ENCODE assay signal across 10 mouse cellular contexts in the genomic region with DNA sequence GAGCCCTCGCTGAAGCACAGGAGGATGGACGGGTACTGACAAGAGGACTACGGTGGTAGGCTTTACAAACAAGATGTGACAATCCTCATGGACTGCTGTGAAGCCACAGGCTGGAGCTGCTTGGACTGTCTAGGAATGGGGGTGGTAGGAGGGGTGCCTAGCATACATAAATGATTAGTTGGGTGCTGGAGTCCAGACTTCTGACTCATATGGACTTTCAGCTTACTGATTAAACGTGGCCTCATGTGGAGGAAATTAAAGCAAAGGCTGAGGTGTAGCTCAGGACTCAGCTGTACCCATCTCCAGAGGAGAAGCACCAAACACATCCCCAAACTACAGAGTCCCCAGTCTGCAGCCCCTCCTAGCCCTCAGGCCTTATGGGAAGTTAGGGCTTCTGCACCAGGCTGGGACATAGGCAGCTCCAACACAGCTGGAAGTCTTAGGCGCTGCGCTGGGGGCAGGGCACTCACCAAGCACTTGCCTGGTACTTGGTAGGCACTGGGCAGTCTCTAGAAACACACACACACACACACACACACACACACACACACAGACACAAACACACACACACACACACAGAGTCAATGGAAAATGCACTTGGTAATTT. TPM values are rescaled to one million over a fixed set of nuclear protein-coding genes. Genes with fewer than 3 reads are reported as not detected.
DNase-seq lines count a peak whose midpoint lies in the region; ATAC-seq and TF ChIP-seq lines count a peak whose summit lies in the region.
"Had no signal": no experiment of that assay in that cellular context is flagged by ENCODE, and none has a peak within 500 bp of the region (broad histone marks: within the 10 kb centered on the region; RNA-seq: fewer than 3 reads in every experiment).

No protein-coding gene starts in this region.

- no peaks in the 10 kb centered on the region for H3K27me3 ChIP-seq in liver, embryonic 13.5 days
- no peaks in the 10 kb centered on the region for H3K27me3 ChIP-seq in liver, embryonic 11.5 days (replicated peaks; ENCODE audit: control insufficient read depth, insufficient read depth, low read length)
- H3K27me3 ChIP-seq in intestine, embryonic 16.5 days (replicated peaks; ENCODE audit: control insufficient read depth, insufficient read depth, low read length): no peaks in the 10 kb centered on the region
- no peaks in the 10 kb centered on the region for H3K27me3 ChIP-seq in myocyte (ENCODE audit: control insufficient read depth, insufficient read depth, insufficient read length)
- H3K27me3 ChIP-seq: limb, embryonic 15.5 days had no signal

- H3K36me3 ChIP-seq in liver, embryonic 13.5 days: peaks cover 61% of the 10 kb centered on the region
- peaks cover 19% of the 10 kb centered on the region for H3K36me3 ChIP-seq in liver, embryonic 11.5 days (ENCODE audit: control insufficient read depth, insufficient read depth, low read length)
- H3K36me3 ChIP-seq in intestine, embryonic 16.5 days (ENCODE audit: control insufficient read depth, insufficient read depth, low read length): peaks cover 4% of the 10 kb centered on the region; the same call in 1 of the 2 replicates
- peaks cover 5% of the 10 kb centered on the region for H3K36me3 ChIP-seq in myocyte (ENCODE audit: control insufficient read depth, insufficient read depth)

- 71% methylated on average over 6 of the region's 6 CpGs for WGBS in liver, embryonic 13.5 days (ENCODE audit: insufficient replicate concordance)
- 74% methylated on average over 6 of the region's 6 CpGs for WGBS in liver, embryonic 11.5 days
- WGBS in intestine, embryonic 16.5 days: 65% methylated on average over 6 of the region's 6 CpGs

- no peak overlapping the region for H3K4me3 ChIP-seq in liver, embryonic 13.5 days (replicated peaks)
- no peak overlapping the region for H3K4me3 ChIP-seq in liver, embryonic 11.5 days (ENCODE audit: low read depth, low read length)
- no peak overlapping the region for H3K4me3 ChIP-seq in intestine, embryonic 16.5 days (ENCODE audit: low read length)
- H3K4me3 ChIP-seq in myocyte: no peak overlapping the region
- H3K4me3 ChIP-seq: limb, embryonic 15.5 days had no signal

- H3K27ac ChIP-seq in liver, embryonic 13.5 days: peak overlapping the region; percentile 53
- no peak overlapping the region for H3K27ac ChIP-seq in liver, embryonic 11.5 days (ENCODE audit: low read depth, low read length)
- peak overlapping the region; percentile 81 for H3K27ac ChIP-seq in intestine, embryonic 16.5 days (ENCODE audit: low read length)
- H3K27ac ChIP-seq: limb, embryonic 15.5 days had no signal

- H3K4me1 ChIP-seq in liver, embryonic 13.5 days (replicated peaks): peaks cover 87% of the 10 kb centered on the region
- peaks cover 45% of the 10 kb centered on the region for H3K4me1 ChIP-seq in liver, embryonic 11.5 days (replicated peaks; ENCODE audit: control insufficient read depth, insufficient read depth, low read length)
- peaks cover 35% of the 10 kb centered on the region for H3K4me1 ChIP-seq in intestine, embryonic 16.5 days (ENCODE audit: control insufficient read depth, insufficient read depth, low read length)

- DNase-seq in cerebellum, adult 9-10 months: peak; percentile 33
- DNase-seq in cerebellum, postnatal 4 days (ENCODE audit: low spot score in 2 of 2): no peak
- DNase-seq in liver, embryonic 13.5 days: no peak
- DNase-seq in liver, embryonic 11.5 days (ENCODE audit: low spot score): no peak
- DNase-seq in spleen, adult 18-20 months: no peak

- H3K9ac ChIP-seq in liver, embryonic 13.5 days: peak overlapping the region; percentile 98; the same call in 1 of the 2 replicates
- H3K9ac ChIP-seq in liver, embryonic 11.5 days (ENCODE audit: low read depth, low read length): no peak overlapping the region
- 0 out of 2 replicates have a peak overlapping the region, but pooled peaks have one; percentile 34 for H3K9ac ChIP-seq in intestine, embryonic 16.5 days (ENCODE audit: low read depth, low read length)
- H3K9ac ChIP-seq: limb, embryonic 15.5 days had no signal

- no peaks in the 10 kb centered on the region for H3K9me3 ChIP-seq in liver, embryonic 13.5 days (replicated peaks)
- no peaks in the 10 kb centered on the region for H3K9me3 ChIP-seq in liver, embryonic 11.5 days (ENCODE audit: control insufficient read depth, low read length)
- no peaks in the 10 kb centered on the region for H3K9me3 ChIP-seq in intestine, embryonic 16.5 days (ENCODE audit: control insufficient read depth, low read length)
- H3K9me3 ChIP-seq: limb, embryonic 15.5 days had no signal

- no peak overlapping the region for H3ac ChIP-seq in myocyte (ENCODE audit: control insufficient read depth, insufficient read length)

- TF ChIP-seq POLR2A in myocyte (IDR thresholded peaks at IDR 0.05; ENCODE audit: insufficient read length, low read depth): no peak

- no peak for ATAC-seq in liver, embryonic 13.5 days (ENCODE audit: low read depth)
- ATAC-seq in liver, embryonic 11.5 days (replicated peaks; ENCODE audit: low FRiP score): no peak
- peak; percentile 60 for ATAC-seq in intestine, embryonic 16.5 days
- ATAC-seq in erythroblast, adult 5-6 weeks (replicated peaks; ENCODE audit: low FRiP score, poor library complexity, severe bottlenecking): no peak
- ATAC-seq: hindbrain, embryonic 16.5 days had no signal

- H3K79me2 ChIP-seq in myocyte (ENCODE audit: control insufficient read depth, insufficient read depth): peaks cover 89% of the 10 kb centered on the region

- peak overlapping the region; percentile 21; the same call in 1 of the 2 replicates for H3K4me2 ChIP-seq in liver, embryonic 13.5 days
- H3K4me2 ChIP-seq in liver, embryonic 11.5 days: no peak overlapping the region
- H3K4me2 ChIP-seq in intestine, embryonic 16.5 days (ENCODE audit: low read depth, low read length): peak overlapping the region; percentile 23; the same call in 1 of the 2 replicates
- peak overlapping the region; percentile 35 for H3K4me2 ChIP-seq in myocyte (ENCODE audit: low read depth)
- H3K4me2 ChIP-seq: limb, embryonic 15.5 days had no signal

TF ChIP-seq in myocyte, 11 proteins besides CTCF, POLR2A, EP300 and RAD21:
- TF ChIP-seq TCF3 (IDR thresholded peaks at IDR 0.05; ENCODE audit: insufficient read length, low read depth): no peak
- no peak for TF ChIP-seq POLR2AphosphoS2 (IDR thresholded peaks at IDR 0.05; ENCODE audit: insufficient read length, low read depth)
- no peak for TF ChIP-seq MYOD1 (IDR thresholded peaks at IDR 0.05; ENCODE audit: control insufficient read depth in 1 of 3, insufficient read length in 2 of 3, low read depth in 2 of 3)
- TF ChIP-seq TCF12 (IDR thresholded peaks at IDR 0.05; ENCODE audit: insufficient read depth, poor library complexity, severe bottlenecking): no peak
- no peak for TF ChIP-seq MYOG (IDR thresholded peaks at IDR 0.05; ENCODE audit: control insufficient read depth in 1 of 3, insufficient read depth in 1 of 3, insufficient read length in 2 of 3, low read depth in 2 of 3)
- no peak for TF ChIP-seq MAX (IDR thresholded peaks at IDR 0.05; ENCODE audit: low read depth)
- no peak for TF ChIP-seq REST (IDR thresholded peaks at IDR 0.05; ENCODE audit: insufficient read depth, insufficient read length)

RNA-seq across cellular contexts. Expression of a gene that starts 4.2 kb away (rescaled TPM):
- 48.0 and 50.9 TPM in 2 replicates for polyA plus RNA-seq in liver, embryonic 13.5 days (2015; fragmentation: Nextera tagmentation; extraction: Ambion mirVana)
- polyA plus RNA-seq in liver, embryonic 11.5 days (2014; fragmentation: Nextera tagmentation; extraction: Ambion mirVana): 96.4 and 99.1 TPM in 2 replicates
- polyA plus RNA-seq in intestine, embryonic 16.5 days (2015; fragmentation: Nextera tagmentation; extraction: Ambion mirVana): 120 and 131 TPM in 2 replicates
- polyA plus RNA-seq in myocyte (2012; fragmentation: generic; extraction: Trizol): 66.9 TPM
- 7.5 and 10.9 TPM in 2 replicates for total RNA-seq in erythroblast, adult 5-6 weeks (2015; ENCODE audit: low replicate concordance)
- total RNA-seq in erythroblast, adult 5-6 weeks (2017; ENCODE audit: low replicate concordance): 10.0 and 11.4 TPM in 2 replicates

RNA-seq across cellular contexts. Expression of a gene that starts 8.0 kb away (rescaled TPM):
- 19.8 and 27.1 TPM in 2 replicates for polyA plus RNA-seq in liver, embryonic 13.5 days (2015; fragmentation: Nextera tagmentation; extraction: Ambion mirVana)
- polyA plus RNA-seq in liver, embryonic 11.5 days (2014; fragmentation: Nextera tagmentation; extraction: Ambion mirVana): 32.0 and 32.6 TPM in 2 replicates
- polyA plus RNA-seq in intestine, embryonic 16.5 days (2015; fragmentation: Nextera tagmentation; extraction: Ambion mirVana): 15.6 and 16.7 TPM in 2 replicates
- polyA plus RNA-seq in myocyte (2012; fragmentation: generic; extraction: Trizol): 8.0 TPM
- 6.1 and 16.3 TPM in 2 replicates for total RNA-seq in erythroblast, adult 5-6 weeks (2015; ENCODE audit: low replicate concordance)
- 18.5 and 25.2 TPM in 2 replicates for total RNA-seq in erythroblast, adult 5-6 weeks (2017; ENCODE audit: low replicate concordance)

RNA-seq across cellular contexts. Expression of a gene that starts 26.7 kb away (rescaled TPM):
- 13.5 and 14.5 TPM in 2 replicates for polyA plus RNA-seq in liver, embryonic 13.5 days (2015; fragmentation: Nextera tagmentation; extraction: Ambion mirVana)
- polyA plus RNA-seq in liver, embryonic 11.5 days (2014; fragmentation: Nextera tagmentation; extraction: Ambion mirVana): 42.5 and 47.9 TPM in 2 replicates
- polyA plus RNA-seq in intestine, embryonic 16.5 days (2015; fragmentation: Nextera tagmentation; extraction: Ambion mirVana): 77.5 and 80.8 TPM in 2 replicates
- polyA plus RNA-seq in myocyte (2012; fragmentation: generic; extraction: Trizol): 92.1 TPM
- total RNA-seq in erythroblast, adult 5-6 weeks (2015; ENCODE audit: low replicate concordance): 3.3 and 5.4 TPM in 2 replicates
- total RNA-seq in erythroblast, adult 5-6 weeks (2017; ENCODE audit: low replicate concordance): 6.1 and 7.8 TPM in 2 replicates

RNA-seq across cellular contexts. Expression of a gene that starts 26.8 kb away (rescaled TPM):
- polyA plus RNA-seq in liver, embryonic 13.5 days (2015; fragmentation: Nextera tagmentation; extraction: Ambion mirVana): 1.5 and 1.8 TPM in 2 replicates
- 3.4 and 3.5 TPM in 2 replicates for polyA plus RNA-seq in liver, embryonic 11.5 days (2014; fragmentation: Nextera tagmentation; extraction: Ambion mirVana)
- 65.6 and 79.6 TPM in 2 replicates for polyA plus RNA-seq in intestine, embryonic 16.5 days (2015; fragmentation: Nextera tagmentation; extraction: Ambion mirVana)
- polyA plus RNA-seq in myocyte (2012; fragmentation: generic; extraction: Trizol): 0.46 TPM
- total RNA-seq in erythroblast, adult 5-6 weeks (2015; ENCODE audit: low replicate concordance): not detected in 2 replicates
- total RNA-seq in erythroblast, adult 5-6 weeks (2017; ENCODE audit: low replicate concordance): 1.3 TPM in 1 of 2 replicates, not detected in the other

RNA-seq across cellular contexts. Expression of a gene that starts 42.6 kb away (rescaled TPM):
- 14.2 and 15.6 TPM in 2 replicates for polyA plus RNA-seq in liver, embryonic 13.5 days (2015; fragmentation: Nextera tagmentation; extraction: Ambion mirVana)
- polyA plus RNA-seq in liver, embryonic 11.5 days (2014; fragmentation: Nextera tagmentation; extraction: Ambion mirVana): 23.1 and 25.7 TPM in 2 replicates
- polyA plus RNA-seq in intestine, embryonic 16.5 days (2015; fragmentation: Nextera tagmentation; extraction: Ambion mirVana): 31.6 and 34.3 TPM in 2 replicates
- polyA plus RNA-seq in myocyte (2012; fragmentation: generic; extraction: Trizol): 54.3 TPM
- total RNA-seq in erythroblast, adult 5-6 weeks (2015; ENCODE audit: low replicate concordance): 3.1 and 3.6 TPM in 2 replicates
- total RNA-seq in erythroblast, adult 5-6 weeks (2017; ENCODE audit: low replicate concordance): 5.3 and 15.2 TPM in 2 replicates
